Mouse (Mus musculus) G1E (cell line): ENCODE data around the gene Jtb.

Experiments
- CTCF ChIP-seq: IDR thresholded peaks from 2 replicates; pipeline ENCODE4 v1.5.1; 2012; ENCODE audit warnings: low read depth, low read length, inconsistent platforms, mixed read lengths
- POLR2AphosphoS5 ChIP-seq: IDR thresholded peaks from 2 replicates; pipeline ENCODE4 v1.6.1; 2012; ENCODE audit warnings: low read depth, low read length, inconsistent platforms; ENCODE audit not compliant: insufficient replicate concordance

DNA sequence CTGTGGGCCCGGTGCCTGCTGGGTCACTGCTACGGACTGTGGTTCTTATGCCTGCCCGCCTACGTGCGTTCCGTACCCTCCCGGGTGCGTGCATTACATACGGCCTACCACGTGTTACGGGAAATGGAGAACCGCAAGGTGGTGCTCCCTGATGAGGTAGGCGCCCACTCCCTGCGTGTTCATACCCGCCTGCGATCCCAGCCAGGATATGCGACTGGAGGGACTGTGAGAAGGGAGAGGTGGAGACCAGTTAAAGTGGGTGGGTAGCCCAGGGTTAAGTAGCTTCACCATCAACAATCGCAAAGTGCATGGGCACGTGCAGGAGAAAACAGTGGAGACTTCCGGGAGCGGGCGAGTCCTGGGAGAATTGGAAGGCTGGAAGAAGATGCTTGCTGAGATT lies 42.5 kb downstream of the Jtb start:
- TF ChIP-seq CTCF: no peak
- TF ChIP-seq POLR2AphosphoS5: no peak
